Mouse (Mus musculus) fibroblast of lung, adult 2 months (primary cell): Measurements from ENCODE around the gene Prkacb.
A peak's percentile ranks its signal among the peaks of the same experiment; 100 is the strongest.

Experiments used
- DNase-seq: peaks from one replicate; pipeline ENCODE4 v3.0.0-alpha.2; 2011; ENCODE audit warnings: low read depth

Prkacb gene

DNA sequence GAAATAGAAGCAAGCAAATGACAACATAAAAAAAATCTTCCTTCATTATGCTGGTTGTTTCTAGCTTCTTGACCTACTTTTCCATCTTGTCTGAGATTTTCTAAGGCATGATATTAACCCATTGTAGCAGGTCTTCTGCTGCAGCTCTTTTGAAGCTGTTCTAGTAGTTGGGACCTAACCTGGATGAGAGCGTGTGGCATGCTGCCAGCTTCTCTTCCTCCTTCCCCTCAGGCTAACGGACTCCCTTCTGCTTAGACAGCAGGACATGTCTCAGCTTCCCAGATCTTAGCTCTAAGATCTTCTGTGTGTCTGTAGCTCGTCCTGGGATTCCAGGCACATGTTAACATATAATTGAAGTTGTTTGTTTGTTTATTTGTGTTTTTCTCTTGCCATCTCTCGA is 93.1 kb downstream of the Prkacb start:
- no peak for DNase-seq

DNA sequence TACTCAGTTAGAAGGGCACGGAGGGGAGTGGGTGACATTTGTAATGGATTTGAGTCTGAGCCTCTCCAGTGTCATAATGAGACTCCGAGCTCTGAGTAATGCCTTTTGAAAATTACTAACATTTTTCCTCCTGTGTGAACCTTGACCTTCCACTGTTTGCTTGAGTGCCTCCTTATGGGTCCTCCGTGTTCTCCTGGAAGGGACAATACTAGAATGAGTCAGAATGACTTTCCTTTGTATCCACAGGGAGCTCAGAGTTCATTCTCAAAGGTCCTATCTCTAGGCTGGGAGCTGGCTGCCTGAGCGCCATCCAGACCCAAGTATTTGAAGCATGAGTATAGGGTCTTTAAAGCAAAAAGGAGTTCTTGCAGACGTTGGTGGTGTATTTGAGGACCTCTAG is 94.5 kb downstream of the Prkacb start:
- no peak for DNase-seq

GRCm38 (mm10) chr3:146712305-146712704 is 100.5 kb downstream of the Prkacb start:
- no peak for DNase-seq

- no peak for DNase-seq
Observed at GRCm38 (mm10) chr3:146711559-146711958, 101.2 kb downstream of the Prkacb start.

GRCm38 (mm10) chr3:146711084-146711483 is 101.7 kb downstream of the Prkacb start:
- peak; percentile 5 for DNase-seq

DNA sequence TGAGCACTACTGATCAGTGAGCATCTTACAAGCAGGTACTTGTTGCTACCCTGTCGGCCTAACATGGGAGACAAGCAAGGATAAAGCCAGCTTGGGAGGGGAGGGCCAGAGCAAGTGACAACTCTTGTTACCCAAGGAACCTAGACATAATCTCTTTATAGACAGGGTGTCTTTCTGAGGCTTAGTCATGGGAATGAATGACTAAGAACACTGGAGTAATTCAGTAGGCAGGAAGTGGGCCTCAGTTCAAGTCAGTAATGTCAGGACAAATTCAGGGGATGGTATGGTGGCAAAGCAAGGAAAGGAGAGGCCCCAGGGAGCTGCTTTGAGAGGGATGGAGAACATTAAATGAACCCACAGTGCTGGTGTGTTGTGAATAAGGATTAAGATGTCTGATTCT is 103.7 kb downstream of the Prkacb start:
- no peak for DNase-seq

DNA sequence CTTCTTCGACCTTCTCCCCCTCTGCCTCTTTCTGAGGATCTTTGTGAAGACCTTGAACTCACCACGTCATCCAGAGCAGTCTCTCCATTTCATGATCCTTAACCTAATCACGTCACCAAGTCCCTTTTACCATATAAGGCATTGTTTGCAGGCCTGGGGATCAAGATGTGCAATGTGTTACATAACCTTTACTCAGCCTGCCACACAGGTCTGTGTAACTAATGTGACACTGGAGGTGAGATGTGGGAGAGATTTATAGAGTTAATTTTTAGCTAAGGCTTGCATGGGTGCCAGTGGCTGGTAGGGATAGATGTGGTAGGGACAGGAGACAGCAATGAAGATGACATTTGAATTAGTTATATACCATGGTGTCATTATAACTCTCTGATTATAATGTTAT is 104.4 kb downstream of the Prkacb start:
- no peak for DNase-seq

- DNase-seq: no peak
Observed at GRCm38 (mm10) chr3:146704099-146704498, 108.7 kb downstream of the Prkacb start.

DNA sequence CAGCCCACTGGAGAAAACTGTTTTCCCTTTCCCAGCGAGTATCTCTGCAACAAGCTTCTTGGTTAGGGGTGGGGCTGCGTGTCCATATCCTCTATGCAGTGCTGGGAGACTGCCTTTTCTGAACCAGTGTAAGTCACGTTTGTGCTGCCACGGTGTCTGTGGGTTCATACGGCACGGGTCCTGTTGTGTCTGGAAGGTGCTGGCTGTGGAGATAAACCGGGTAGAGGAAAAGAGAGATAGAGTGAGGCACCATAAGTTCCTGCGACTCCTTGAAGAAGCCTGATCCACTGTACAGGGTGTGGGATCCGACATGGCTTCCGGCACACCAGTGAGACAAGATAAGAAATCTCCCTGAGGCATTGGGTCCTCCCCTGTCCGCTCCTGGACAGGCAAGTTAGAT is 112.7 kb downstream of the Prkacb start:
- no peak for DNase-seq

DNA sequence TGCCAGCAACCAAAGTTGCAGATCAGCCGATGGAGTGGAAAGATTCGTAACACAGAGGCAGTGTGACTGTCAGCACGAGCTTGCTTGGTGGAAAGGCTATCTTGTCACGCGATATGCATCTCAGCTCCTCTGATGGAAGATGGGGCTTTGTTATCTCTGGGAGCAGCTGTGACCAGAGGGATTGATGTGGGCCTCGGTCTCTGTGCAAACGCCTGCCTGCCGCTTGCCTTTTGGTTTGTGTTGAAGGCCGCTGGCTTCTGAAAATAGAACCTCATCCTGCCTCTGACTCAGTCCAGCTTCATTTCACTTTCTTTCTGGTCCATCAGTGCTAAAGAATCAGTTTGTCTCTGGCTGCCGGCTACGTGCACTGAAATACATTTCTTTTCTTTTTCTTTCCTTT is 113.8 kb downstream of the Prkacb start:
- DNase-seq: no peak

DNA sequence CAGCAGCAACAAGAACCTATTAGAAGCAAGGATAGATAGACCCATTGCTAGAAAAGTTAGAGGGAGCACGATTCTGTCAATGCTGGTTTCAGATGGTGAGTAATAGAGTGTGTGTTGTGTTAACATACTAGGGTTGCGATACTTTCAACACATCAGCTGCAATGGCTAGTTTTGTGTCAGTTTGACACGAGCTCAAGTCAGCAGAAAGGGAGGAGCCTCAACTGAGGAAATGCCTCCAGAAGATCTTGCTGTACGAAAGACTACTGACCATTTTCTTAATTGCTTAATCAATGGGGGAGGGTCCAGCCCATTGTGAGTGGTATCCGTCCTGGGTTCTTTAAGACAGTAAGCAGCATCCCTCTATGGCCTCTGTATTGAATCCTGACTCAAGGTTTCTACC is 120.2 kb downstream of the Prkacb start:
- no peak for DNase-seq

- no peak for DNase-seq
Observed at GRCm38 (mm10) chr3:146687121-146687725, 125.6 kb downstream of the Prkacb start.

DNA sequence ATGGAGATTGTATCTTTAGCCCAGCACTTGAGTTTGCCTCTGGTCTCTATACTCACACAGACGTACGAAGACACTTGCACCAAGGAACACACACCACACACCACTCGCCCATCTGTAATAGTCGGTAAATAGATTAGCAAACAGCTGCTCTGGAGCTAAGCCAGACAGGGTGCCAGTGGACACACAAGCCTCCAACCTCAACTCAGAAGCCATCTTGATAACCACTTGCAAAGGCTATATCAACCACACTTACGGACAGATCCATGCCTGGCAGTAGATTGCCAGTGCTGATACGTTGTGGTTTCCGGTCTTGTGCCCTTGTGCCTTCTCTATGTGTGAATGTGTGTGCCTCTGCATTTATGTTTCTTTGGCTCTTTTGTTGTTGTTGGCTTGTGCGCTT is 126.4 kb downstream of the Prkacb start:
- DNase-seq: no peak

DNA sequence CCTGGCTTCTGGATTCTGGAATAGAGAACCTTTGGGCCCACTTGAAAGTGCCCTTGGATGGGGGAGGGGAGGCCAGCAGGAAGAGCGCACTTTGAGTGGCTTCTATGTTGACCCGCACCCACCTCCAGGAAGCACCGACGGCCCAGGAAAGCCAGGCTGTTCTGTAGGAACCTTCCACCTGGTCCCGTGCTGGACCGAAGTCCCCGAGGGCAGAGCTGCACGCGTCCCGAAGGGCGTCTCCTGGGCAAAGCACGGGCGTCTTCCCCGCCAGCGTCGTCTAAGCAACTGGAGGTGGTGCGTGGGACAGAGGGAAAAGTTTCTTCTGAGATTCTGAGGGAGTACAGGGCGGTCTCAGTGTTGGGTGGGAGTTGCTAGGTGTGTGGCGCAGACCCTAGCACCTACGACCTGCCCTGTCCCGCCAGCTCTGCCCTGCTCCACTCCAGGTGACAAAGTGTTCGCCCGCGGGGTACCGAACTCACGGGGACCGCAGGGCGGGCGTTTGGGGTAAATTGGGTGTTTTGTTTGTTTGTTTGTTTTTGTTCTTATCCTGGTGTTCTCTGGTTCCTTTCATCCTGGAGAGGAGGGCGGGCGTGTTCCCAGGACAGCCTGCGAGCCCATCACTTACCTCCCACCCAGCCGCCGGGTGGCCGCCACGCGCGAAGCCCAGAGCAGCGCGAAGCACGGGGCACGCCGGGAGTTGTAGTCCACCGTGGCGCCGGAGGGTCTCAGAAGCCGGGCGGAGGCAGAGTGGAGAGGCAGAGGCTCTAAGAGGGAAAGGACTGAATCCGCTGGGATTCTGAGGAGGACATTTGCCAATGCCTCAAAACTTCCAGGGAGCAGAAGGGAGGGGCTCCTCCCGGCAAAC is 127.7 kb downstream of the Prkacb start, which contains the start of gene Samd13:
TSS of gene Samd13 (minus strand) at position 782 of the 865 bp plus-strand sequence.
- no peak for DNase-seq

DNA sequence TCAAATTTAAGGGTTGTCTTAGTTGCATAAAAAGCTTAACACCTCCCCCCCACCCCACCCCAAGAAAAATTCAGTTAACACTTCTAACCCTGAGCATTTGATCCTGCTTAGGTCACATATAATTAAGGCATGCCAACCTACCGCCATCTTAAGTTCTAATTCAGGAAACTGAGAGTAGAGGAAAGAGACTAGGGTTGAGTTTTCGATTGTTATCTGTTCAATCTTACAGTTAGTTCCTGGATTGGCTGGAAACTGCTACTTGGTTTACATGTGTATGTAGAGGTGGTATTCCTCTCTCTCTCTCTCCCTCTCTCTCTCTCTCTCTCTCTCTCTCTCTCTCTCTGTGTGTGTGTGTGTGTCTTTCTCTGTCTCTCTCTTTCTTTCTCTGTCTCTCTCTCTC is 129.7 kb downstream of the Prkacb start:
- DNase-seq: no peak

DNA sequence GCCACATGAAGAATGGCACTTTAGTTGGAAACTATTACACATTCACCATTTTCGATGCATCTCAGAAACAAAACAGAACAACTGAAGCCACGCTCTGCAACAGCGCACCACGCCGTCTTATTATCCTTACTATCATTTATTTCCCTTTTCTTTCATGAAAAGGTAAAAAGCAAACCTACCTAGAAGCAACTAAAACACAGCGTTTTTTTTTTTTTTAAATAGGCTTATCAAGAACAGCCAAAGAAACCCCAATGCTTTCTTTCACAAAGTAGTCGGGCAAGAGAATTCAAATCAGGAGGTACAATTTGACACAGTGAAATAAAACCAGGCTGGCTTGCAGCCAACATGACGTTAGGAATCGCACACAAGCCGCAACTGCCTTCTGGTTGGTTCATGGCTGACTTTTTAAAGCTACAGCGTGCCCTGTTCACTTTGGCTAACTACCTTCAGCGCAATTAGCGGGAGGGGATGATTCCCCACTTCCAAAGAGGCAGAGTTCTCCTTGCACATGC is 130.6 kb downstream of the Prkacb start:
- DNase-seq: no peak

- no peak for DNase-seq
Observed at GRCm38 (mm10) chr3:146681696-146682095, 131.1 kb downstream of the Prkacb start.

- DNase-seq: no peak
Observed at GRCm38 (mm10) chr3:146680625-146681024, 132.2 kb downstream of the Prkacb start.

GRCm38 (mm10) chr3:146679646-146680045 is 133.1 kb downstream of the Prkacb start:
- DNase-seq: no peak
